Mouse (Mus musculus) megakaryocyte, embryonic 14.5 days (primary cell): ENCODE measurements around the gene a. TPM values are rescaled to one million over a fixed set of nuclear protein-coding genes. Genes with fewer than 3 reads are reported as not detected.

Experiments used
- H3K27me3 ChIP-seq: replicated peaks from 2 replicates; pipeline ENCODE3; 2012; ENCODE audit warnings: inconsistent platforms
- H3K36me3 ChIP-seq: replicated peaks from 2 replicates; pipeline ENCODE3; 2012; ENCODE audit warnings: low read length, inconsistent platforms, mixed read lengths
- H3K4me1 ChIP-seq: 2 replicates; pipeline ENCODE4 v1.6.1; 2012; ENCODE audit warnings: inconsistent platforms
- H3K4me3 ChIP-seq: replicated peaks from 2 replicates; pipeline ENCODE3; 2012; ENCODE audit warnings: moderate library complexity, mild to moderate bottlenecking, inconsistent platforms
- H3K9me3 ChIP-seq: 2 replicates; pipeline ENCODE4 v1.6.1; 2012; ENCODE audit warnings: inconsistent platforms
- FLI1 ChIP-seq: IDR thresholded peaks from 2 replicates; pipeline ENCODE4 v1.6.1; 2012; ENCODE audit warnings: low read length, inconsistent platforms, mixed read lengths
- GATA1 ChIP-seq: IDR thresholded peaks from 3 replicates; pipeline ENCODE4 v1.6.1; 2012; ENCODE audit warnings: mixed read lengths, low read length, inconsistent platforms, borderline replicate concordance
- polyA plus RNA-seq: library from polyadenylated mRNA; stranded (reverse); fragments of >175 nt; gene quantifications from 2 replicates; pipeline ENCODE4 v1.2.3, GENCODE M21; 2012; ENCODE audit warnings: low replicate concordance; ENCODE audit not compliant: insufficient read depth

Gene a
- polyA plus RNA-seq, 1 experiment = 1.6 TPM

DNA sequence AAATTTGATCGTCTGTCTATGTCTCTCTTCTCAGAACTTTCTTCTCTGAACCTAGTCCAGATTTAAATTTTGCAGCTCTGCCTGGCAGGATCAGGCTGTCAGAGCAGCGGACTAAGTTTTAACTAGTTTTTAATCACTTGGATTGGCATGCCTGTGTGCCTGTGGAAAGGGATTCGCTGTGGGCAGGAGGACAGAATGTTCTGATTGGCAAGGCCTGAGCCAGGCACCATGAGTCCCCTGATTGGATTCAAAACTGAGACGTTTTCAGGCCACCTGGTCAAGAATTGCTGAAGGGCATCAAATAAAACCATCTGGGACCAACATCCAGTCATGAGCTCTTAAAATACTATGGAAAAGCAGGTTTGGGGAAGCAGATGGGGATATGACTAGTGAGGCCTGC, 8.8 kb upstream of the a start:
- peaks cover 46% of the 10 kb centered on the region for H3K27me3 ChIP-seq
- H3K4me3 ChIP-seq = no peak overlapping the region
- H3K4me1 ChIP-seq = peaks cover 24% of the 10 kb centered on the region
- TF ChIP-seq GATA1 = no peak
- no peak for TF ChIP-seq FLI1
- no peaks in the 10 kb centered on the region for H3K36me3 ChIP-seq
- no peaks in the 10 kb centered on the region for H3K9me3 ChIP-seq

DNA sequence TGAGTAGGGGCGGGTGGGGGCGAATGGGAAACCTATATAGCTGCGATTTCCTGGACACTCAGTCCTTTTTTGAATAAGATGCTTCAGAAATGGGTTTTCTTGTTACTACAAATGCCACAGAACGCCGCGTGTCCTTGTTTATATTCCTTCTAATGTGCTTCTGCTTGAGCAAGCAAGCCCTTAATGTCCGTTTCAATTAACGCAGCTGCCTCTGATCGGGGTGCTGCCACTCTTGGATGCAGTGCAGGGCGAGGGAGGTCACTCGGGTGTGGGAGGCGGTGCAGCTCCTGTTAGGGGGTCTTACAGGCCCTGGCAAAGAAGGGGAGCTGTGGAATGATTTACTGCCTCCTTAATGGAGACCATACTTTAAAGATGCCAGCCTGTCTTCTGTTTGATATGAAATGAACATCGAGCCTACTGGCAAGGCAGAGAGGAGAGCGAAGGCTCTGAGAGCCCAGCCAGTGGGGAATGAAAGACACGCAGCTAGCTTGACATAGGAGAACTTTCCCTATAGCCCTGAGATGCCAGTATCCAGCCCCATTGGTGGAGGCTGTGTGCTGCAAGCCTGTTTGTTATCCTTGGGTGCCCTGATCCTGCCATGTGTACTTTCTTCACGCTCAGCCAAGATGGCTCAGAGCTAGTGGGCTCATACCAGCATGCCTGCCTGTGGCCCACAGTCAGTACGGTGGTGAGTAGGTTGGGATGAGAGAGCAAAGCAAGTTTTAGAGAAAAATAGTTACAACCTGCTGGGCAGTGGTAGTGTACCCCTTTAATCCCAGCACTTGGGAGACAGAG, 8.1 kb upstream of the a start:
- Histone ChIP-seq H3K4me1 (peaks cover 24% of the 10 kb centered on the region), H3K4me3 (no peak overlapping the region), H3K27me3 (peaks cover 44% of the 10 kb centered on the region), H3K9me3 (no peaks in the 10 kb centered on the region), H3K36me3 (no peaks in the 10 kb centered on the region)
- TF ChIP-seq GATA1 (no peak), FLI1 (no peak)

DNA sequence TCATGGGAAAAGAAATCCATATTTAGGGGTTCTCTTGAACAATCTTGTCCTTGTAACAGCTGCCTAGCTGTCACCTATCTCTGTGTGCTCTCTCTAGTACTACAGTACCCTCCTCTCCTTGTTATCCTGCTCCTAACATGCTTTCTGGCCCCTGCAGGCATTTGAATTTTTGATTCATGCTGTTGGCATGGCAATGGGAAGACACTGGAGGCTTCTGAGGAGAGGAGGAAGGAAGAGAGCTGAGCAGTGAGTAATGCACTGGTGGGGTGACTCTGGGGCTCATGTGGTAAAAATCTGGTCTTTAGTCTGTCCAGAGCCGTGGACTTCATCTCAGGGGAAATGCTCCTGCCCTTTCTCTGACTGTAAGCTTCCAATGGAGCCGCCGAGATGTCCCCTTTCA, 5.9 kb upstream of the a start:
- Histone ChIP-seq H3K27me3 (peaks cover 31% of the 10 kb centered on the region), H3K4me1 (peaks cover 34% of the 10 kb centered on the region), H3K9me3 (no peaks in the 10 kb centered on the region), H3K36me3 (no peaks in the 10 kb centered on the region), H3K4me3 (no peak overlapping the region)
- TF ChIP-seq GATA1 (no peak), FLI1 (no peak)

DNA sequence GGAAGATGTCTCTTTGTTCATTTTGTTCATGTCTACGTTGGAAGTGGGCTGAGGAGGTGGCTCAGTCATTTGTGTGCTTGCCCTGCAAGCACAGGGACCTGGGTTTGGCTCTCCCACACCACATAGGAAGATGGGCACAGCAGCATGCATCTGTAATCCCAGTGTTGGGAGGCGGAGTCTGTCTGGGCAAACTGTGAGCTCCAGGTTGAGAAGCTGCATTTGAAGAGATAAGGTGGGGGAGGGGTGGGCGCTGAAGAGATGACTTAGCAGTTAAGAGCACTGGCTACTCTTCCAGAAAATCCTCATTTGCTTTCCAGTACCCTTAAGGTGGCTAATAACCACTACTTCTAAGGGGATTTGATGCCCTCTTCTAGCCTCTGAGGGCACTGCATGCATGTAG, 5.0 kb upstream of the a start:
- Histone ChIP-seq H3K4me1 (peaks cover 30% of the 10 kb centered on the region), H3K9me3 (no peaks in the 10 kb centered on the region), H3K36me3 (no peaks in the 10 kb centered on the region), H3K4me3 (no peak overlapping the region), H3K27me3 (peaks cover 27% of the 10 kb centered on the region)
- no peak for TF ChIP-seq FLI1
- TF ChIP-seq GATA1 = no peak

DNA sequence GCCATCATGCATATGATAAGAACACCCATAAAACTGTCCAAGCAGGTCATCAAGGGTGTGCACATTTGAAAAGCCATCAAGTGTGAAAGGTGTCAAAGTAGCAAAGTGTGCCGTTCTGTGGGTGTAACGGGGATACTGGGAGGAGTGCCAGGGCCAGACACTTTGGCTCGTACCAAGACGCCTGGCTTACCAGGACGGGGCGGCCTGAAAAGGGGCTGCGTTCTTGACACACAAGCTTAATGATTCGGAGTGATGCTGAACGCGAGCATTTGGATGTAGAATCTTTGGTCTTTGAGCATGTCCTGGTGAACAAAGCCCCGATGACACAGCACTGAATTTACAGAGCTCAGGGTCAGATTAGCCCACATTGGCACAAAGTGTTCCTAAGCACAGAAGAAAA, 4.4 kb upstream of the a start:
- Histone ChIP-seq H3K27me3 (peaks cover 24% of the 10 kb centered on the region), H3K4me3 (no peak overlapping the region), H3K9me3 (no peaks in the 10 kb centered on the region), H3K36me3 (no peaks in the 10 kb centered on the region), H3K4me1 (peaks cover 30% of the 10 kb centered on the region)
- TF ChIP-seq FLI1 (no peak), GATA1 (no peak)

DNA sequence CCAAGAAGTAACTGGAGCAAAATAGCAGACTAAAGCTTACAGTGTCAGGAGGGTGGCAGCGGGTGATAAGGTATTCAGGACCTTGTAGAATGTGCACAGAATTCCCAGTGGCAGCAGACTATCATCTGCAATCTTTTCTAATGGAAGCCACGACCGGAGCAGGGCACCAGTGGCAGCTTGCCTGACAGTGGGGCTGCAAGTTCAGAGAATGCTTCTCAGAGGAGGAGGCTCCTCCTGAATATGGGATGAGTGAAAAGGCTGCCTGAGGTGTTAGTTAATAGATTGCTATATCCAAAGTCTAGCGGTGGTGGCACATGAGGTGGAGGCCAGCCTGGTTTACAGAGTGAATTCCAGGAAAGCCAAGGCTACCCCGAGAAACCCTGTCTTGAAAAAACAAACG, 1.8 kb upstream of the a start:
- H3K27me3 ChIP-seq = peaks cover 7% of the 10 kb centered on the region
- H3K36me3 ChIP-seq = peaks cover 4% of the 10 kb centered on the region
- H3K4me1 ChIP-seq = peaks cover 52% of the 10 kb centered on the region
- no peak overlapping the region for H3K4me3 ChIP-seq
- H3K9me3 ChIP-seq = no peaks in the 10 kb centered on the region
- TF ChIP-seq GATA1 (no peak), FLI1 (no peak)

DNA sequence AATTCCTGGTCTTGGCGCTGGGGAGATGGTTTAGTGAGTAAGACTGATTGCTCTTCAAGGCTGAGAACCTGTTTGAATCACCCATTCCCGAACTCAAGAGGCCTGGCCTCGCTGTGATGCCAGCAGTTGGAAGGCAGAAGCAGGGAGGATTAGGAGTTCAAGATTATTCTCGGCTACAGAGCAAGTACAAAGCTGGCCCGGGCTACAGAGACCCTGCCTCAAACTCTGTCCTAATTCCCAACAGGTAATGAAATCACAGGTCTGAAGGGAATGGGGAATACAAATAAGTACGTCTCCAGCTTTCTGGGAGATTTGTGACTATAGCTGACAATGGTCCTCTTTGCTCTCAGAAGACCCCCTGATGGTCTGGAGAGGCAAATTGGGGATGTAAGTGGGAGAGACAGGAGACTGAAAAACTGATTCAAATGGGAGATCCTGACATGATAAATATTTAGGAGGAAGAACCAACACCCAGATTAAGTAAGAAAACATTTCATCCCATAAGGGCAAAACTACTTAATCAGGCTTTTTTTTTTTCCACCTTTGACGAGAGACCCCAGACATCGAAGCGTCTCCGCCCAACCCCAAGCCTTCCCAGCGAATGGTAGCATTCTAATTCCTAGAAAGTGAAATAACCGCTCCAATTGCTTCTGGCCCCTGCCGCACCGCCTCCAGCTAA, 1.1 kb upstream of the a start:
- Histone ChIP-seq H3K9me3 (no peaks in the 10 kb centered on the region), H3K27me3 (peaks cover 3% of the 10 kb centered on the region), H3K4me3 (peak overlapping the region; percentile 95), H3K4me1 (peaks cover 58% of the 10 kb centered on the region), H3K36me3 (peaks cover 5% of the 10 kb centered on the region)
- TF ChIP-seq FLI1 (no peak), GATA1 (no peak)

DNA sequence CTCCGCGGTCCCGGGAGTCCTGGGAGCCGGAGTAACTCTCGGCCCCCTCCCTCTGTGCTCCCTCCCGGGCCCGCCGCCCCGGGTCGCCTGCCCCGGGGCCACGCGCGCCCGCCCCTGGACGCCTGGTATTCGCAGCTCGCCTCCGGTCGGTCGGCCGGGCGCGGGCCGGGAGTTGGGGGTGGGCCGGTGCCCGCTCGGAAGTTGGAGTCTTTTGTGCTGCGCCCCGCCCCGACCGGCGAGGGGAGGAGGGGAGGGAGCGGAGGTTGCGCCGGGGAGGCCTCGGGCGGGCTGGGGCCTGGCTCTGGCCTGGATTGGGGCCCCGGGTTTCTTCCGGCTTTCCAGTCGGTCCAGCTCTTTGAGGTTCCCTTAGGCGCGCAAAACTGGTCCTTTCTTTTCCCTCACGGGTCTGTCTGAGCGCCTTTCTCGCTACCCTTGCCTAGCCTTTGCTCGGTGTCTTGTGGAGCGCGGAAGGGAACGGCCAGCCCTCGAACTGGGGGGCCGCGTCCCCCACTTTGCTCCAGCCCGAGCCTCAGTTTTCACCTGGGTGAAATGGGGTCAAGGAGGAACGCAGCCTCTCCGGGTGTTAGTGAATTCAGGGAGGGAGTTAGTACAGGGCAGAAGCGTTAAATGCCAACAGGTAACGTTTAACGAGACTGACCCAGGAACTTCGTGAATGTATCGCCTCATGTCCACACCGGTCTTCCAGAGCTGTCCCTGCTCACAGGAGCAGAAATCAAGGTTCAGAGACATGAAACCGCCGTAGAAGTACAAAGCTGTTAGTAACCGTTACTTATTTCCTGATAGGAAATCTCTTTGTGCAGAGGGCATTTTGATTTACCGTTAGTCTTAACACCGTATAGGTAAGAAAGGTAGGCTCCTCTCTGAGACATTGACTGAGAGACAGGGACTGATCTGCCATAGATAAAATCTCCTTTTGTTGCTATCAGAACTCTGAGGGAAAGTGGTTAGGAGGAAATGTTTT, 750 bp downstream of the a start:
- TF ChIP-seq GATA1 = no peak
- no peak for TF ChIP-seq FLI1
- Histone ChIP-seq H3K9me3 (no peaks in the 10 kb centered on the region), H3K27me3 (no peaks in the 10 kb centered on the region), H3K4me1 (peaks cover 58% of the 10 kb centered on the region), H3K4me3 (peak overlapping the region; percentile 95), H3K36me3 (peaks cover 5% of the 10 kb centered on the region)

DNA sequence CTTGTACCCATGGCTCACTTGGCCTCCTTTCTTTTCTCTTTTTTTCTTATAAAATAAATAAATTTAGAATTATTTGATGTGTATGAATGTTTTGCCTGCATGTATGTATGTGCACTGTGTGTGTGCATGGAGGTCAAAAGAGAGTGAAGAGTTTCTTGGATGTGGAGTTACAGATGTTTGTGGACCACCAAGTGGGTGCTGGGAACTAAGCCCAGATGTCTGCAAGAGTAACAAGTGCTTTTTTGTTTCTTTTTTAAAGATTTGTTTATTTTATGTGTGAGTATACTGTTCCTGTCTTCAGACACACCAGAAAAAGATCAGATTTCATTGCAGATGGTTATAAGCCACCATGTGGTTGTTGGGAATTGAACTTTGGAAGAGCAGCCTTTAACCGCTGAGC, 12.2 kb downstream of the a start:
- Histone ChIP-seq H3K9me3 (no peaks in the 10 kb centered on the region), H3K27me3 (no peaks in the 10 kb centered on the region), H3K4me1 (peaks cover 49% of the 10 kb centered on the region), H3K36me3 (peaks cover 9% of the 10 kb centered on the region), H3K4me3 (no peak overlapping the region)
- TF ChIP-seq FLI1 (no peak), GATA1 (no peak)

DNA sequence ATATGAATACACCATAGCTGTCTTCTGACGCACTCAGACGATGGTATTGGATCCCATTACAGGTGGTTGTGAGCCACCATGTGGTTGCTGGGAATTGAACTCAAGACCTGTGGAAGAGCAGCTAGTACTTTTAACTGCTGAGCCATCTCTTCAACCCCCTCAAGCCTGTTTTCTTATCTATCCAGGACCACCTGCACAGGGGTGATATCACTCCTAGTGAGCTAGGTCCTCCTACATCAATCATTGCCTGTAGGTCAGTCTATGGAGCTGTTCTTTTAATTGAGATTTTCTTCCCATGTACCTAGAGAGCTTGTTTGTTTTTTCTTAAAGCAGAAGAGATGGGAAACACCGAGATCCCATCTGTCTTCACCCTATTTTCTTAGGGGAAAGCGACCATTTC, 12.6 kb downstream of the a start:
- H3K4me3 ChIP-seq = no peak overlapping the region
- no peaks in the 10 kb centered on the region for H3K27me3 ChIP-seq
- H3K4me1 ChIP-seq = peaks cover 49% of the 10 kb centered on the region
- no peak for TF ChIP-seq FLI1
- no peak for TF ChIP-seq GATA1
- no peaks in the 10 kb centered on the region for H3K9me3 ChIP-seq
- H3K36me3 ChIP-seq = peaks cover 9% of the 10 kb centered on the region
